ENCODE assay signal across 24 mouse cellular contexts in the genomic region with DNA sequence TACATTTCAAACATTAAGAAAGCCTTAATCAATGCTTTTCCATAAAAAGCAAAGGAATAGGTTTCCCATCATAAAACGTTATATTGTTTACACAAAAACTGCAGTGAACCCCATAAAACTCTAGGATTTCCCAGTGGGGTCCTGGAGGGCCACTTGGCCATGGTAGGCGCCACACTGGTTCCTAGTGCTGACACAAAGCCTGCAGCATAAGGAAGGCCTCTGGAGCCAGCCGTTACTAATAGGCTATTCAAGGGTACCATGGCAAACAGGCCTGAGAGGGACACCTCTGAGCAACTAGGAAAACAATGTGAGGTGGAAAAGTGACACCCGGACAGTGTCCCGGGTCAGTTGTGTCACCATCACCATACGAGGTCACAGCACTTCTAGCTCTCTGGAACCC.
DNase-seq lines count a peak whose midpoint lies in the region; ATAC-seq lines count a peak whose summit lies in the region.
"Had no signal": no experiment of that assay in that cellular context is flagged by ENCODE, and none has a peak within 500 bp of the region (broad histone marks: within the 10 kb centered on the region; RNA-seq: fewer than 3 reads in every experiment).

No protein-coding gene starts in this region.

- H3K9ac ChIP-seq in hindbrain, embryonic 16.5 days (ENCODE audit: low read depth, low read length): no peak overlapping the region
- no peak overlapping the region for H3K9ac ChIP-seq in kidney, embryonic 16.5 days (replicated peaks; ENCODE audit: low read length)
- no peak overlapping the region for H3K9ac ChIP-seq in limb, embryonic 13.5 days
- H3K9ac ChIP-seq: embryonic facial prominence, embryonic 12.5 days; embryonic facial prominence, embryonic 15.5 days; forebrain, postnatal 0 days; heart, embryonic 13.5 days; hindbrain, embryonic 12.5 days; hindbrain, embryonic 15.5 days had no signal

- no peaks in the 10 kb centered on the region for H3K9me3 ChIP-seq in hindbrain, embryonic 10.5 days
- no peaks in the 10 kb centered on the region for H3K9me3 ChIP-seq in hindbrain, embryonic 16.5 days (ENCODE audit: control insufficient read depth, low read length)
- no peaks in the 10 kb centered on the region for H3K9me3 ChIP-seq in kidney, embryonic 16.5 days (ENCODE audit: low read length)
- H3K9me3 ChIP-seq in limb, embryonic 13.5 days: no peaks in the 10 kb centered on the region
- H3K9me3 ChIP-seq: embryonic facial prominence, embryonic 12.5 days; embryonic facial prominence, embryonic 15.5 days; heart, embryonic 13.5 days; hindbrain, embryonic 12.5 days; hindbrain, embryonic 15.5 days had no signal

- H3K27me3 ChIP-seq in hindbrain, embryonic 10.5 days (ENCODE audit: insufficient read depth, poor library complexity, severe bottlenecking): no peaks in the 10 kb centered on the region
- H3K27me3 ChIP-seq in hindbrain, embryonic 16.5 days (replicated peaks; ENCODE audit: control insufficient read depth, insufficient read depth, low read length): no peaks in the 10 kb centered on the region
- no peaks in the 10 kb centered on the region for H3K27me3 ChIP-seq in kidney, embryonic 16.5 days (ENCODE audit: insufficient read depth, low read length)
- peaks cover 21% of the 10 kb centered on the region for H3K27me3 ChIP-seq in limb, embryonic 13.5 days
- H3K27me3 ChIP-seq: embryonic facial prominence, embryonic 12.5 days; embryonic facial prominence, embryonic 15.5 days; heart, embryonic 13.5 days; hindbrain, embryonic 12.5 days; hindbrain, embryonic 15.5 days had no signal

- ATAC-seq in hindbrain, embryonic 16.5 days: no peak
- ATAC-seq in kidney, embryonic 16.5 days (ENCODE audit: low FRiP score, low TSS enrichment): no peak
- peak; percentile 73; the same call in 1 of the 2 replicates for ATAC-seq in limb, embryonic 13.5 days (ENCODE audit: low FRiP score, low read depth)
- ATAC-seq: CD4-positive, CD25-positive, alpha-beta regulatory T cell, adult 4 months; forebrain, embryonic 14.5 days; forebrain, postnatal 0 days had no signal

- no peak overlapping the region for H3K27ac ChIP-seq in hindbrain, embryonic 10.5 days
- H3K27ac ChIP-seq in hindbrain, embryonic 16.5 days (ENCODE audit: low read depth, low read length): no peak overlapping the region
- H3K27ac ChIP-seq in kidney, embryonic 16.5 days (ENCODE audit: low read length): no peak overlapping the region
- H3K27ac ChIP-seq in limb, embryonic 13.5 days: peak overlapping the region; percentile 7; the same call in 1 of the 2 replicates
- H3K27ac ChIP-seq: embryonic facial prominence, embryonic 12.5 days; embryonic facial prominence, embryonic 15.5 days; gastrocnemius, adult 2 months; heart, embryonic 13.5 days; hindbrain, embryonic 12.5 days; hindbrain, embryonic 15.5 days had no signal

- no peaks in the 10 kb centered on the region for H3K36me3 ChIP-seq in hindbrain, embryonic 10.5 days
- H3K36me3 ChIP-seq in hindbrain, embryonic 16.5 days (ENCODE audit: control insufficient read depth, insufficient read depth, low read length): no peaks in the 10 kb centered on the region
- H3K36me3 ChIP-seq in kidney, embryonic 16.5 days (ENCODE audit: insufficient read depth, low read length): no peaks in the 10 kb centered on the region
- no peaks in the 10 kb centered on the region for H3K36me3 ChIP-seq in limb, embryonic 13.5 days
- H3K36me3 ChIP-seq: embryonic facial prominence, embryonic 12.5 days; embryonic facial prominence, embryonic 15.5 days; heart, embryonic 13.5 days; hindbrain, embryonic 12.5 days; hindbrain, embryonic 15.5 days had no signal

- peaks cover 4% of the 10 kb centered on the region; the same call in 1 of the 2 replicates for H3K4me1 ChIP-seq in hindbrain, embryonic 10.5 days (replicated peaks)
- H3K4me1 ChIP-seq in hindbrain, embryonic 16.5 days (ENCODE audit: control insufficient read depth, insufficient read depth, low read depth, low read length): no peaks in the 10 kb centered on the region
- no peaks in the 10 kb centered on the region for H3K4me1 ChIP-seq in kidney, embryonic 16.5 days (ENCODE audit: insufficient read depth, low read length)
- H3K4me1 ChIP-seq in limb, embryonic 13.5 days: peaks cover 40% of the 10 kb centered on the region
- H3K4me1 ChIP-seq: embryonic facial prominence, embryonic 12.5 days; embryonic facial prominence, embryonic 15.5 days; heart, embryonic 13.5 days; hindbrain, embryonic 12.5 days; hindbrain, embryonic 15.5 days had no signal

- DNase-seq in hindbrain, embryonic 10.5 days (ENCODE audit: low spot score): peak; percentile 7
- peak; percentile 5 to 10 for DNase-seq in kidney, postnatal 4 days
- DNase-seq in spleen, postnatal 10 days (ENCODE audit: low spot score in 2 of 2): no peak
- DNase-seq: adrenal gland, postnatal 25 days; cerebellum, adult 11-12 months; cerebellum, adult 8-10 months; cerebellum, postnatal 10 days; cerebellum, postnatal 36 days; forebrain, postnatal 0 days; gastrocnemius, adult 2 months; gastrocnemius, postnatal 14 days; heart, adult 18-20 months; heart, postnatal 14 days; heart, postnatal 4 days had no signal

- 43% methylated on average over 6 of the region's 6 CpGs for WGBS in hindbrain, embryonic 10.5 days
- 45% methylated on average over 6 of the region's 6 CpGs for WGBS in hindbrain, embryonic 16.5 days
- 14% methylated on average over 6 of the region's 6 CpGs for WGBS in kidney, embryonic 16.5 days
- WGBS in limb, embryonic 13.5 days: 26% methylated on average over 6 of the region's 6 CpGs

- no peak overlapping the region for H3K4me3 ChIP-seq in hindbrain, embryonic 10.5 days
- no peak overlapping the region for H3K4me3 ChIP-seq in hindbrain, embryonic 16.5 days (ENCODE audit: low read length)
- H3K4me3 ChIP-seq in kidney, embryonic 16.5 days (ENCODE audit: low read length): no peak overlapping the region
- H3K4me3 ChIP-seq in limb, embryonic 13.5 days: no peak overlapping the region
- H3K4me3 ChIP-seq: embryonic facial prominence, embryonic 12.5 days; embryonic facial prominence, embryonic 15.5 days; gastrocnemius, adult 2 months; heart, embryonic 13.5 days; hindbrain, embryonic 12.5 days; hindbrain, embryonic 15.5 days had no signal

- H3K4me2 ChIP-seq in hindbrain, embryonic 16.5 days (ENCODE audit: low read length): no peak overlapping the region
- no peak overlapping the region for H3K4me2 ChIP-seq in kidney, embryonic 16.5 days (replicated peaks; ENCODE audit: low read depth, low read length)
- no peak overlapping the region for H3K4me2 ChIP-seq in limb, embryonic 13.5 days (replicated peaks)
- H3K4me2 ChIP-seq: embryonic facial prominence, embryonic 12.5 days; embryonic facial prominence, embryonic 15.5 days; heart, embryonic 13.5 days; hindbrain, embryonic 12.5 days; hindbrain, embryonic 15.5 days had no signal

Comparison
In these comparisons a context has a peak if more than half of its experiments do, and no peak if none do; other contexts are left out.
1. DNase-seq: peak in hindbrain, embryonic 10.5 days (single experiment) and kidney, postnatal 4 days (2 of 2); none in spleen, postnatal 10 days (0 of 2).